Mouse (Mus musculus) liver, adult 2 months (tissue): ENCODE measurements around the gene Scn4b.
A peak's percentile ranks its signal among the peaks of the same experiment; 100 is the strongest.

Source experiments
- CTCF ChIP-seq: fragments of 200-500 bp; IDR thresholded peaks from 2 replicates; pipeline ENCODE4 v1.5.1; 2011; ENCODE audit warnings: low read depth, low read length, control low read depth
- POLR2A ChIP-seq: fragments of 200-500 bp; IDR thresholded peaks from 2 replicates; pipeline ENCODE4 v1.6.1; 2011; ENCODE audit warnings: low read length, control low read depth; ENCODE audit not compliant: insufficient read depth; ENCODE audit errors: extremely low read depth

DNA sequence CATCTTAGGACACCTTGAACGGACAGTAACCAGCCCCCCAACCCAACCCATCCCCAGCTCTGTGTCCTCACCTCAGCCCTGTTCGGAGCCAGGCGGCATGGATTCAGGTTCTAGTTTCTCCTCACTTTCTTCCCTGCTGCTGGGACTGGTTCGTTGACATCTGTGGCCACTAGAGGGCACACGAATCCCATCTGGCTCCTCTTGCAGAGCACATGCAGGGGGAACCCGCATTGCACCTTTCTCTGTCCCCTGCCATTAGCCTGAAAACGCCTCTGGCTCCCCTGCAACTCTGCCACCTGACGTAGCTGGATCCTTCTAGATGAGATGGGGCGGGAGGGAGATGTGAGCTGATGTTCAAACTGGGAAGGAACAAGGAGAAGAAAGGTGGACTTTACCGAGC lies 16.4 kb upstream of the Scn4b start:
- TF ChIP-seq CTCF (peak; percentile 96), POLR2A (no peak)
